ENCODE assay signal across 31 mouse cellular contexts in the genomic region with DNA sequence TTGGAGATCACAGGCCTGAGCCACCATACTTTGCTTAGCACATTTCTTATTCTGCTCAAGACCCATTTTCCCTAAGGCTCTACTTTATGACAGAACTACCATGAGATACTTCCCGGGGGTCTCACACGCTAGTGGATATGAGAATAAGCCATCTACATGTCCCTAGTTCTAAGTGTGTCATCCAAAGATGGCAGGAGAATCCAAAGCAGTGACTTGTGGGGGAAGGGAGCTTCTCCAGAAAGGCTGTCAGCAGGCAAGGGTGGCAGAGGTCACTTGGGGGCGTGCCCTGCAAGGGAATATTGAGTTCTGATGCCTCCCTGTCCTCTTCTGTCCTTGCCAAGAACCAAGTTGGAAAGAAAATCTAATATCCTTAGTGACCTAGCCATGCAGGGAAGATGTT.
"Had no signal": no experiment of that assay in that cellular context is flagged by ENCODE, and none has a peak within 500 bp of the region (broad histone marks: within the 10 kb centered on the region; RNA-seq: fewer than 3 reads in every experiment).

No protein-coding gene starts in this region.

- H3K4me1 ChIP-seq: liver, embryonic 12.5 days; liver, embryonic 13.5 days; midbrain, embryonic 12.5 days; midbrain, embryonic 15.5 days had no signal

- H3K27me3 ChIP-seq: limb, embryonic 12.5 days; limb, embryonic 13.5 days; limb, embryonic 15.5 days; lung, embryonic 15.5 days; midbrain, embryonic 12.5 days; midbrain, embryonic 13.5 days; midbrain, embryonic 15.5 days; neural tube, embryonic 12.5 days; neural tube, embryonic 13.5 days had no signal

- H3K9me3 ChIP-seq: limb, embryonic 10.5 days; limb, embryonic 12.5 days; limb, embryonic 13.5 days; limb, embryonic 15.5 days; liver, embryonic 12.5 days; liver, embryonic 13.5 days; liver, embryonic 15.5 days; lung, embryonic 15.5 days; midbrain, embryonic 10.5 days; midbrain, embryonic 12.5 days; midbrain, embryonic 13.5 days; midbrain, embryonic 15.5 days; neural tube, embryonic 12.5 days; neural tube, embryonic 13.5 days had no signal

- H3K9ac ChIP-seq: limb, embryonic 12.5 days; limb, embryonic 13.5 days; limb, embryonic 15.5 days; liver, embryonic 12.5 days; liver, embryonic 13.5 days; liver, embryonic 14.5 days; liver, embryonic 15.5 days; liver, postnatal 0 days; lung, embryonic 14.5 days; lung, embryonic 15.5 days; midbrain, embryonic 12.5 days; midbrain, embryonic 13.5 days; midbrain, embryonic 15.5 days; neural tube, embryonic 12.5 days; neural tube, embryonic 13.5 days had no signal

- H3K27ac ChIP-seq: limb, embryonic 10.5 days; limb, embryonic 12.5 days; limb, embryonic 13.5 days; limb, embryonic 15.5 days; liver, embryonic 12.5 days; liver, embryonic 13.5 days; liver, embryonic 14.5 days; liver, embryonic 15.5 days; macrophage; midbrain, embryonic 10.5 days; midbrain, embryonic 12.5 days; midbrain, embryonic 13.5 days; midbrain, embryonic 15.5 days; neural tube, embryonic 12.5 days; neural tube, embryonic 13.5 days had no signal

- DNase-seq: left cerebral cortex, postnatal 4 days; liver; liver, embryonic 13.5 days; liver, postnatal 0 days; lung, adult 18-20 months; lung, adult 2 months; lung, embryonic 14.5 days; lung, postnatal 10 days; lung, postnatal 14 days; lung, postnatal 36 days; lung, postnatal 4 days had no signal

- ATAC-seq: liver, embryonic 12.5 days; liver, postnatal 0 days; lung, postnatal 0 days; midbrain, embryonic 13.5 days; midbrain, embryonic 15.5 days; midbrain, embryonic 16.5 days had no signal

- H3K4me3 ChIP-seq: limb, embryonic 10.5 days; limb, embryonic 12.5 days; limb, embryonic 13.5 days; limb, embryonic 15.5 days; liver, embryonic 12.5 days; liver, embryonic 13.5 days; liver, embryonic 15.5 days; lung, embryonic 15.5 days; megakaryocyte, embryonic 14.5 days; midbrain, embryonic 10.5 days; midbrain, embryonic 12.5 days; midbrain, embryonic 13.5 days; midbrain, embryonic 15.5 days; myocyte; neural tube, embryonic 12.5 days; neural tube, embryonic 13.5 days had no signal

- H3K36me3 ChIP-seq: limb, embryonic 10.5 days; limb, embryonic 12.5 days; limb, embryonic 13.5 days; limb, embryonic 15.5 days; liver, embryonic 12.5 days; liver, embryonic 13.5 days; liver, embryonic 15.5 days; lung, embryonic 15.5 days; midbrain, embryonic 10.5 days; midbrain, embryonic 12.5 days; midbrain, embryonic 13.5 days; midbrain, embryonic 15.5 days; neural tube, embryonic 12.5 days; neural tube, embryonic 13.5 days had no signal

- H3K4me2 ChIP-seq: limb, embryonic 12.5 days; limb, embryonic 13.5 days; limb, embryonic 15.5 days; liver, embryonic 11.5 days; liver, embryonic 12.5 days; liver, embryonic 13.5 days; liver, embryonic 15.5 days; lung, embryonic 14.5 days; lung, embryonic 15.5 days; midbrain, embryonic 12.5 days; midbrain, embryonic 13.5 days; midbrain, embryonic 15.5 days; neural tube, embryonic 12.5 days; neural tube, embryonic 13.5 days had no signal
